Mouse (Mus musculus): ENCODE measurements around the gene Gm47841. TPM values are rescaled to one million over a fixed set of nuclear protein-coding genes. Genes with fewer than 3 reads are reported as not detected.

The Gm47841 gene
- total and polyA plus RNA-seq, 3 experiments = not detected

DNA sequence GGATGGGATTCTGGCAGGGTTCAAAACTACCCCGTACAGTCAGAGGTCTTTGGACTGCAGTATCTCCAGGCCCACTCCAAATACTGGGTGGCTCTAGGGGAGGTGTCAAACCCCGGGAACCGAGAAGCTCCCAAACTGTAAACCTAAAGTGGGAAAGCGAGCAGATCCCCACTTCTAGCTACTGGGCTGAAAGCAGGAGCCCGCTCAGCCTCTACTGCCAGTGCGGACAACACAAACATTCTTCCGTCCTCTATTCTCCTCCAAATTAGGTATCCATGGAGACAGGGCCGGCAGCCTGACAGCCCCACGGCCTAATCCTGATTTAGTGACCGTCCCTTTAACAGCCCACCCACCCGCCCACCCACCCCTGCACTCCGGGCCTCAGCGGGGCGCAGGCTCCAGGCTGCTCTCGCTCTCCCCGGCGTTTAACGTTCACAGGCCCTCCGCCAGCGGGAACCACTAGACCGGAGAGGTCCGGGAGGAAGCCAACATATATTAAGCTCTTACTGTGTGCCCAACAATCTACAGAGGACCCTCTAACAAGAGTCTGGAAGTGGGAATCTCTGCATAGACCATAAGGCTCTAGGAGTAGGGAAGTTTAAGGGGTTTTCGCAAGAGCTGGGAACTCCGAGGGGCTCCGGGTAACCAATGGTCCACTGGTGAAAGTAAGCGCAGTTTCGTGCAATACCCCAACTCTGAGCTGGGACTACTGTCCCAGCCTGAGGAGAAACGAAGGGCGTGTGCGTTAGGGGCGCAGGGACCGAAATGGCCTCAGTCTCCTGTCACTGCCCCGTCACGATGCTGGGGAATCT, 30.0 kb upstream of the Gm47841 start:
- Histone ChIP-seq H3K27me3 (replicated peaks) (peaks cover 91% of the 10 kb centered on the region), H3K9ac (ENCODE audit: insufficient read depth, low read depth) (no peak overlapping the region), H3K27ac (ENCODE audit: insufficient read depth, low read depth) (no peak overlapping the region), H3K9me3 (replicated peaks; ENCODE audit: low read length) (peaks cover 9% of the 10 kb centered on the region), H3K4me2 (ENCODE audit: insufficient read depth, low read depth, poor library complexity, severe bottlenecking) (no peak overlapping the region), H3K4me3 (replicated peaks in 1 of 3; ENCODE audit: low read depth in 2 of 3, low read length in 2 of 3, poor library complexity in 1 of 3) (no peak overlapping the region), H3K4me1 (ENCODE audit: control insufficient read depth in 1 of 2, insufficient read depth in 2 of 2) (peaks cover under 1 to 4% of the 10 kb centered on the region in 2 experiments; a peak in 3 of 4 replicates), H3K36me3 (replicated peaks in 1 of 2; ENCODE audit: control insufficient read depth in 1 of 2, insufficient read depth in 1 of 2, low read length in 1 of 2) (no peaks in the 10 kb centered on the region), H3K79me2 (replicated peaks; ENCODE audit: control insufficient read depth, extremely low read depth, insufficient read depth, poor library complexity, severe bottlenecking) (no peaks in the 10 kb centered on the region)
- in situ Hi-C loops (cut with MboI; ENCODE audit: low pct_ligation_motif_present, low pct_unique_long_range_greater_than_20kb, low sequenced_read_pairs) = no loop called here
- dilution Hi-C loops (cut with MboI; ENCODE audit: extremely low pct_ligation_motif_present, extremely low pct_unique_long_range_greater_than_20kb, low sequenced_read_pairs) = no loop called here
- no peak for TF ChIP-seq MAZ (IDR thresholded peaks at IDR 0.05; ENCODE audit: low read depth, low read length)
- TF ChIP-seq TBP (conservative IDR thresholded peaks at IDR 0.05; ENCODE audit: low read depth, low read length) = no peak
- no peak for TF ChIP-seq ZC3H11A (IDR thresholded peaks at IDR 0.05; ENCODE audit: low read depth, low read length)
- TF ChIP-seq CTCF (conservative IDR thresholded peaks at IDR 0.05 in 1 of 2, IDR thresholded peaks at IDR 0.05 in 1 of 2; ENCODE audit: low read depth in 2 of 2, low read length in 2 of 2) = no peak
- no peak for TF ChIP-seq TCF12 (IDR thresholded peaks at IDR 0.05; ENCODE audit: low read depth, low read length)
- TF ChIP-seq ZKSCAN1 (IDR thresholded peaks at IDR 0.05; ENCODE audit: borderline replicate concordance, low read depth, low read length) = no peak
- TF ChIP-seq SMC3 (IDR thresholded peaks at IDR 0.05; ENCODE audit: low read depth, low read length) = no peak
- TF ChIP-seq UBTF (IDR thresholded peaks at IDR 0.05; ENCODE audit: low read depth, low read length) = no peak
- no peak for TF ChIP-seq ZMIZ1 (IDR thresholded peaks at IDR 0.05; ENCODE audit: low read depth, low read length)
- TF ChIP-seq RAD21 (IDR thresholded peaks at IDR 0.05; ENCODE audit: low read depth, low read length) = no peak
- no peak for TF ChIP-seq ELF1 (IDR thresholded peaks at IDR 0.05; ENCODE audit: low read depth, low read length)
- no peak for TF ChIP-seq MXI1 (IDR thresholded peaks at IDR 0.05; ENCODE audit: low read depth, low read length)
- no peak for TF ChIP-seq USF1 (IDR thresholded peaks at IDR 0.05; ENCODE audit: low read depth, low read length)
- no peak for TF ChIP-seq SIN3A (IDR thresholded peaks at IDR 0.05; ENCODE audit: low read length)
- no peak for DNase-seq (ENCODE audit: extremely low read depth)

DNA sequence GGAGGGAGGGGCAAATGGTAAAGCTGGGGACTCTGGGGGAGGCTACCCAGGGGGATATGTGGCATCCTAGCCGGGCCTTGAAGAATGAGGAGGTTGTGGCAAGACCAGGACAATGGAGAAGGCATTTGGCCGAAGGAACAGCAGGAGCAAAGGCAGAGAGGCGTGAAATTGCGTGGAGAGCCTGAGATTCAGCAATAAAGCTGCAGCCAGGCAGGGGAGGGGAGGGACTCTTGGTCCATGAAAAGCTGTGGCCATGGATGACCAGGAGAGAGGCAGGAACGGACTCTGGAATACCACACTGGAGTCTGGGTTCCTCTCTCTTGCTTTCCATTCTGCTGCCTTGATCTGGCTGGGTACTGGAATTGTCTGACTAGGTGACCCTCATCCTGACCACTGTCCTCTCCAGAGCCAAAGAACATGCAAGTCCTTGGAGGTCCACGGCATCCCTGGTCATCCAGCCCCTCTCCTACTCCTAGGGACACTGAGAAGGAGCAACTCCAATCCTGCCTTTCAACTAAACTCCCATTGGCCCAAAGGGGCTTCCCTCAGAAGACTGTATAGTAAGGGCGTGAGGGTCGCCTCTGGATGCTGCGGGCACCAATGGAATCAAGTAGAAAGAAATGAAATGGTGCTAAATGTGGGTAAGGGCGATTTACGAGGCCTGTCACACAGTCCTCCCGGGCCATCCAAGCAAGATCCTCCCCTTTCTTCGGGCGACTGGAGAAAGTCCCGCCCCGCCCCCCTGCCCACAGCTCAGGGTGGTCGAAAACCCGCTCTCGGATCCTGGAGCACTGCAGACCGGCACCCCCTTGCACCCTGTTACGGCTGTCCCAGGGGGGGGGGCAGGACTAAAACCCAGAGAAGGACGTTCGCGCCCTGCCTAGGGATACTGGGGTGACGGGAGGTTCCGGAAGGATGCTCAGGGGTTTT, 29.1 kb upstream of the Gm47841 start:
- Histone ChIP-seq H3K4me1 (ENCODE audit: control insufficient read depth in 1 of 2, insufficient read depth in 2 of 2) (0 out of 4 replicates have a peak, but pooled peaks cover 0 to 3% of the 10 kb centered on the region in 2 experiments), H3K4me3 (replicated peaks in 1 of 3; ENCODE audit: low read depth in 2 of 3, low read length in 2 of 3, poor library complexity in 1 of 3) (no peak overlapping the region), H3K27ac (ENCODE audit: insufficient read depth, low read depth) (no peak overlapping the region), H3K36me3 (replicated peaks in 1 of 2; ENCODE audit: control insufficient read depth in 1 of 2, insufficient read depth in 1 of 2, low read length in 1 of 2) (no peaks in the 10 kb centered on the region), H3K9me3 (replicated peaks; ENCODE audit: low read length) (peaks cover 9% of the 10 kb centered on the region), H3K4me2 (ENCODE audit: insufficient read depth, low read depth, poor library complexity, severe bottlenecking) (no peak overlapping the region), H3K79me2 (replicated peaks; ENCODE audit: control insufficient read depth, extremely low read depth, insufficient read depth, poor library complexity, severe bottlenecking) (no peaks in the 10 kb centered on the region), H3K27me3 (replicated peaks) (peaks cover 93% of the 10 kb centered on the region), H3K9ac (ENCODE audit: insufficient read depth, low read depth) (no peak overlapping the region)
- dilution Hi-C loops (cut with MboI; ENCODE audit: extremely low pct_ligation_motif_present, extremely low pct_unique_long_range_greater_than_20kb, low sequenced_read_pairs) (no loop called here), in situ Hi-C loops (cut with MboI; ENCODE audit: low pct_ligation_motif_present, low pct_unique_long_range_greater_than_20kb, low sequenced_read_pairs) (no loop called here)
- DNase-seq (ENCODE audit: extremely low read depth) = no peak
- no peak for TF ChIP-seq IRF4 (IDR thresholded peaks at IDR 0.05; ENCODE audit: low read depth, low read length)
- no peak for TF ChIP-seq NELFE (IDR thresholded peaks at IDR 0.05; ENCODE audit: low read depth, low read length)
- no peak for TF ChIP-seq MAFK (IDR thresholded peaks at IDR 0.05; ENCODE audit: insufficient replicate concordance, low read length)
- TF ChIP-seq TCF12 (IDR thresholded peaks at IDR 0.05; ENCODE audit: low read depth, low read length) = no peak
- no peak for TF ChIP-seq CTCF (conservative IDR thresholded peaks at IDR 0.05 in 1 of 2, IDR thresholded peaks at IDR 0.05 in 1 of 2; ENCODE audit: low read depth in 2 of 2, low read length in 2 of 2)
- no peak for TF ChIP-seq RCOR1 (conservative IDR thresholded peaks at IDR 0.05; ENCODE audit: low read depth, low read length)
- TF ChIP-seq ZNF384 (IDR thresholded peaks at IDR 0.05; ENCODE audit: low read depth, low read length) = no peak
- TF ChIP-seq ETS1 (conservative IDR thresholded peaks at IDR 0.05; ENCODE audit: low read depth, low read length) = no peak

Measured in CH12.LX (cell line).